Mouse (Mus musculus) MN1 (cell line): ENCODE measurements around the gene Abcc8.

ENCODE experiments used
- DNase-seq: peaks from one replicate; pipeline ENCODE4 v3.0.0-alpha.2; 2016; ENCODE audit warnings: low spot score

Gene Abcc8

DNA sequence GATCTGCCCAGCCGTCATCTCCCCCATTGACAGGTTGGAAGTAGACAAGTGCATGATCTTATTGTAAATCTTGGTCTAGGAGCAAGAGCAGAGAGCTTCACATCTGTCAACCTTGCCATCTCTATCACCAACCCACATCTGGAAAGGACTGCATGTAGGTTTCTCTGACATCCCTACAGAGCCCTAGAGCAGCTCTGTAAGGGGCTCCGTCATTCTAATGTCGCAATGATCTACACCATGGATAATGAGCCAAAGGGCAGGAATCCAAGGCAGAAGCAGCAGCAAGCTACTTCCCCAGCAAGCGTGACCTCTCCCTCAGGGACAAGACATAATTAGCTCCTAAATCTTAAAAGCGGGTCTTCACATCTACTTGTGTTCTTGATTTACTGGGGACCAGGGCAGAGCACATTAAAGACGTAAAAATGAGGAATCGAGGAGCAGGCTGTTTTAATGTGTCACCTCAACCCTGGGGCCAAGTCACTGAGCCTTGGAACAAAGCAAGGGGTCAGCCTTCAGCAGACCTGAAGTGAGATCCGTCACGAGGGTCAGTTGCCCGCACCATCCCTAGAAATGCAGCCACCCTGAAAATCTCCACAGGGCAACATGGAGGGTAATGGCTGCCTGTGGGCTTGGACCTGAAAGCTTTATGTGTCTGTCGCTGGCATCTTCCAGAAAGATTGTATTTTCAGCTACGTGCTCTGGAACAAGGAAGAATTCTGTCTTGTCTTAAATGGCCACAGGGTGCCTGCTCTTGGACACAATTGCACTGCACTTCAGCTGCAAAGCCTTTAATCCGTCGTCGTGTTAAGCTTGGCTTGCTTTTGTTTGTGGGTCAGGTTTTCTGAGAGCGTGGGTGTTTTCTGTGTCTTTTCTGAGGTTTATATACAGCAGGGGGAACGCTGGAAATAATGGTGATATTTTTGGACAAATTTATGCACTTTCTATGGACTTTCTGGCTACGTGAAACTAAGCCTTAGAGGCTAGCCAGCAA, 25.0 kb downstream of the Abcc8 start:
- no peak for DNase-seq

DNA sequence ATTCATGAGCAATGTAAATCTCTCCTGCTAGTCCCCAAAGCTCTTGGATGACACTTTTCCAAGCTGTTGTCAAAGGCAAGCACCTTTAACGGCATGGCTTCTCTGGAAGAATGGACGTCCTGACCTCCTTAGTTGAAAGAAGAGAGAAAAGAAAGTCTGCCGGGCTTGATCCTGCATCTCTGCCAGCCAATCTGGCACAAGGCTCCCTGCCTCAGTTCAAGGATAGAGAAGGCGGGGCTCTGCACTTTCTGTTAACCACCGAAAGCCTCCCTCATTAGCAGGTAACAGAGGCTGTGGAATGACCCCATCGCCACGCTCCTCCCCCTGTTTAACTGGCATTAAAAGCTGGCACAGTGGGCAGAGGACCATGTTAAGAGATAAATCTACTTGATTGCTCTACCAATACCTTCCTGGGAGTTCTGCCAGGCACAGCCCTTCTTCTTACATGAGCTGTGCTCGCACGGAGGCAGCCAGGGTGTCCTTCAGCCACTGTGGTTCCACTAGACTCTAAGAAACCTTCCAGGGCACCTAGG, 26.9 kb downstream of the Abcc8 start:
- no peak for DNase-seq

DNA sequence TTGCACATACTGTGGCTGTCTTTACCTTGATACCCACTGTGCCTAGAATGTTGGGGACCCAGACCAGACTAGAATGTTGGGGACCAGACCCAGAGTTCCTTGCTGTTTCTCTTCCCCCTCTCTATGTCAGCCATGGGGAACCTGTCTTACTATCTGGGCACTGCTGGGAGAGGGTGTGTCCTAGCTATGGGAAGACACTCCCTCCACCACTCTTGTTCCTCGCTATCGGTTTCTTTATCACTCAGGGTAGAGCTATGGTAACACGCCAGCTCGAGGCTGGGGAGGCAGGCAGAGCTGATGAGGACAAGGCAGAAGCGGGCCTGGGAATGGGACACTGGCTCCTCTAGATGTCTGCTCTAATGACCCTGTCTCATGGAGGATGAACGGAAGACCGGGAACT, 32.4 kb downstream of the Abcc8 start:
- DNase-seq: no peak

DNA sequence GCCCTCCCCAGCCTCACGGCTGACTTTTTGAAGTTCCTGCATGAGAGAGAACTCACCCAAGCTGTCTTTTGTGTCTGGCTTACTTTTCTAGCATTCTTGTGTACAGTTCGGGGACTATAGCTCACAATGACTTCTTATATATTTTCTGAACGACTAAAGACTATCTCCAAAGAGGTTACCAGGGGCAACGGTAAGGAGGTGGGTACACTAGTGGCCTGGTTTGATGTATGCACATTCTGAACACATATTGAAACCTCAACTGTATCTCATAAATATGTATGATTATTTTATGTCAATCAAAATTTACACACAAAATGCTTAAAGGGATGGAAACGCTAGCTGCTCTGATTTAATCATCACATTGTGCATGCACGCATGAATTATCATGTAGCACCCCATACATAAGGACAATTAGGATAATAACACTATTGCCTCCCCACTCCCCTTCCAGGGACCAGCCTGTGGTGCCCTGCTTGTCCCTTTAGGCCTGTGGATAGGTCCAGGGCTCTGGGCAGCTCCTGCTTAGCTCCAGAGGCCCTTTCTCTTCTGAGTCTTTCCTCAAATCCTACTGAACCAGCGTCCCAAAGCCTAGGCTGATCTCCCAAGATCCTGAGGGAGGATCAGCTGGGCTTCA, 33.0 kb downstream of the Abcc8 start:
- no peak for DNase-seq

DNA sequence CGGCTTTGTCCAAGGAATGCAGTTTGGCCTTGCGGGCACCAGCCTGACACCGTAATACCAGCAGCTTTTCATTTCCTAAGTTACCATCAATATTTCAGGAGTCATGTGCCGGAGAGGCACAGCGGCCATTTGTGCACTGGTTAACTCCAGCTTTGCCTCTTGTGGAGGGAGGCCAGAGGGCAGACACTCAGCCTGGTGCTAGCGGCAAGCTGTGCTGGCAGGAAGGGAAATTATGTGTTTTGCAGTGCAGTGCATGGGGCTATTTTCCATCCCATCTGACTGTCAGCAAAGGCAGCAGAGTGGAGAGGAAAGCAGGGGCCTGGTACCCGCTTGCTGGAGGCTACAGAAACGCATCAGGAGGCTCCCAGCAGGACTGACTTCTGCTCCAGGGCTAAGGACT, 35.8 kb downstream of the Abcc8 start:
- no peak for DNase-seq

DNA sequence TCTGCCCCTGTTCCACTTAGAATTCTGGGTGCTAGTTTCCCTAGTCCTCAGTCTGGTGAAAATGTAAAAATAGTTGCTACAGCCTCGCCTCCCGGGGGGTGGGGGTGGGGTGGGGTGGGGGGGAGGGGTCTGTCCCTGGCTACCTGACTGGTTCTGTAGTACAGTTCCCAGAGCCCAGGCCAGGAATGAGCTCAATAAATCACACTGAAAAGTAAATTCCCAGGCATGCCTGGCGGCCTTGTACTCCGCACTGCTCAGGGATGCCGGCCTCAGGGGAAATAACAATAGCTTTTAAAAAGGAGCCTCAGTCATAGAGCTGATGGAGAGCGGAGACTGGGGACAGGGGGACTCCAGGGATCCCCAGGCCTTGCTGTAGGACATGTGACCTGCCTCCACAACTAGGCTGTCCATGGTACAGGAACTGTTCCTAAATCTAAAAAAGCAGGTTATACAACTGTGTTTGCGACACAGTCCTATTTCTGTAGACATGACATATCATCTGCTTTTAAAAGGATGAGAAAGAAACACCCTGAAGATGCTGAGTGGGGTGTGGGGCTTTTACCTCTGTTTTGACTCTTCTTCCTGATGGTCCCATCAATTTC, 41.4 kb downstream of the Abcc8 start:
- no peak for DNase-seq

DNA sequence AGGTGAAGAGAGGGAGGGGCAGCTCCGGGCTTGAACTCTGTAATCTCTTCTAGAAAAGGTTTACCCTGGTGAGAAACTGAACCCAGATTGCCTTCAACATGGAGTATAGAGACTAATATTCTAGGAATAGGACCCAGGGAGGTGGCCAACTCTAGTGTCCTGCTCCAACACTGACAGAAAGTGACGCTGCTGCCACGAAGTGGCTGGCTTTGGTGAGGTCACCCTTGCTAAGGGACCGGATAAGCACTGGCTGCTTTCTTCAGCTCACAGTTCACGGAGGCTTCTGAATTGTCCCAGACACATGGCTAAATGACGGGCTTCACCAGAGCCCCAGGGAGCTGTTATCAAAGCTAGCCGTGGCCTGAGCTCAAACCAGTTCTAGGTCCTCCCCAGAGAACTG, 46.0 kb downstream of the Abcc8 start:
- no peak for DNase-seq

- no peak for DNase-seq
These were observed 47.6 kb downstream of the Abcc8 start for GRCm38 (mm10) chr7:46132229-46132628.

- no peak for DNase-seq
These were observed 48.0 kb downstream of the Abcc8 start for GRCm38 (mm10) chr7:46131806-46132205.

- DNase-seq: peak; percentile 46
These were observed 48.6 kb downstream of the Abcc8 start for GRCm38 (mm10) chr7:46131266-46131665.

- DNase-seq: no peak
These were observed 49.1 kb downstream of the Abcc8 start for GRCm38 (mm10) chr7:46130723-46131122.

DNA sequence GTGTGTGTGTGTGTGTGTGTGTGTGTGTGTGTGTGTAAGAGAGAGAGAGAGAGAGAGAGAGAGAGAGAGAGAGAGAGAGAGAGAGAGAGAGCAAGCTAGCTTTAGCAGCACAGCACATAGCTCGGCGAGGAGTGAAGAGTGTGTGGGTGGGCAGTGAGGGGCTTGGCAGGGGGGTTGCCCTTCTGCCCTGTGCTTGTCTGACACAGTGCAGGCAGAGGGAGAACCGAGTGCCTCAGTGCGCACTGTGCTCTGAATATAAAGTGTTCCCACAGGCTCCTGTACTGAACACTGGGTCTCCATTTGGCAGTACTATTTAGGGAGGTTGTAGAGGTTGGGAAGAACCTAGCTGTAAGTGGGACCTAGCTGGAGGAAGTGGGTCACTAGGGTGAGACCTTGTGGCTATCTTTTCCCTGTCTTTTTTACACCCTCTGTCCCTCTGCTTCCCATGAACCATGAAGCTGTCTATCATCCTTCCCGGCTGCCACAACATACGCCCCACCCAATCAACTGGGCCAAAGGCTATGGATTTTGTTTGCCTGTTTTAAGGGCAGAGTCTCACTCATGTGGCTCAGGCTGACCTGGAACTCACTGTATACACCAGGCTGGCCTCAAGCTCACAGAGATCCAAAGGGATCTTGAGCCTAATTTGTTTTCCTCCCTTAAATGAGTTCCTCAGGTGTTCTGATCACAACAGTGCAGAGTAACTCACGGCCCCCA, 50.2 kb downstream of the Abcc8 start:
- DNase-seq: no peak

- peak; percentile 56 for DNase-seq
These were observed 51.6 kb downstream of the Abcc8 start for GRCm38 (mm10) chr7:46128196-46128595.

GRCm38 (mm10) chr7:46125340-46125739, 54.5 kb downstream of the Abcc8 start:
- no peak for DNase-seq

GRCm38 (mm10) chr7:46124460-46124859, 55.4 kb downstream of the Abcc8 start:
- DNase-seq: no peak

DNA sequence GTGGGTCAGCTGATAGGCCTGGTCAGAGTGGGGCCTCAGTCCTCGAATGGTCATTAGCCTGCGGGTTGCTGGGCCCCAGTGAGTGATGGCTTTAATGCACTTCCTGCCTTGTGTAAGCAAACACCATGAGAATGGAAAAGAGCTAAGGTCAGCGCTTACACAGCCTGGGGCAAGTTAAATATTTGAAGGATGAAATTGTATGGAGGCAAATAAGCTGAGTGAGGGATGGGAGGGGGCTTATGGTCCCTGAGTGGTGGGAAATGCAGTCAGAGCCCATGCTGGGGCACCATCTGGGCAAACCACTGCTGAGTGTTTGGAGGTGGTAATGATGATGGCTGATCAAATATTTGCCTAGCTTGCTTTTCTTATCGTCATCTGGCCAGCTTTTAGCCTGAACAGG, 56.9 kb downstream of the Abcc8 start:
- no peak for DNase-seq

DNA sequence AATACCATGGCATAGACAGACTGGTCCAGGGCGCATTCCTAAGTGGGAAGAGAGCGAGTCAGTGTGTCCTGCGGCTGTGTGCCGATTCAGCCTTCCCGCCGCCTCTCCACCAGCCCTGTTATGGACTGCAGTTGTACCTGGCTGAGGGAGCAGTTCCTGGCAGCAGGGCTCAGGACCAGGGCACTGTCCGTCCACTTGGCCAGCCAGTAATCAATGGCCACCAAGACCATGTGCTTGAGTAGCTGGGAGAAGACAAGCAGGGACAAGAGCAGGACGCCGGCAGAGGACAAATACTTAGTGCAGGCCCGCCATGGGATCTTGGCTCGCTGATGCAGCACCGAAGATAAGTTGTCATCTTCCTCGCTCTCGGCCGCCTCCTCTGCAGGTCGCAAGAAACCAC, 62.8 kb downstream of the Abcc8 start:
- no peak for DNase-seq

DNA sequence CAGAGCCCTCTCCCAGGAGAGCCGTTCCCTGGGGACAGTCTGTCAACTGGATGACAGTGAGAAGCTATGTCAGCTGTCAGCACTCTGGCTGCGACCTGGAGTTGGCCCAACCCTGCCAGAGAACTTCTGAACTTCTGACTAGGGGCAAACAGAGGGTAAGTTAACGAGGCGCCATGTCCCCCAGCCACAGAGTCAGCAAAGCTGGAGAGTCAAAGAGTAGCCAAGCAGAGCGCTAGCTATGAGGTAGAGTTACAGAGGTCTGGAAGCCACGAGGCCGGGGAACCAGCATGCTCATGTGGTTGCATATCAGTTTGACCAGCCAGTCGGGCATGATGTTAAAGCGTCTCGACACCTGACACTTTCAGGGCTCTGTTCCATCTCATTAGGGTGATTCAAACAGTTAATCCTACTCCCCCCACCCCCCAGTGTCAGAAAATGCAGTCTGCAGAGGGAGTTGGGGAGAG, 63.7 kb downstream of the Abcc8 start:
- DNase-seq: no peak

- no peak for DNase-seq
These were observed 66.4 kb downstream of the Abcc8 start for GRCm38 (mm10) chr7:46113435-46113834.

GRCm38 (mm10) chr7:46111938-46112337, 67.9 kb downstream of the Abcc8 start:
- DNase-seq: no peak

GRCm38 (mm10) chr7:46111212-46111817, 68.5 kb downstream of the Abcc8 start:
- DNase-seq: no peak
